Mouse (Mus musculus) MEL (cell line): ENCODE measurements around the gene Fv1.

Source experiments
- CTCF ChIP-seq, 3 experiments: IDR thresholded peaks in 2 of 3; conservative IDR thresholded peaks in 1 of 3; 2 replicates each; pipeline ENCODE4 v1.5.1; 2011 to 2012; ENCODE audit warnings: low read length in 3 of 3, low read depth in 2 of 3, mild to moderate bottlenecking in 2 of 3, improper control_type of control experiment in 1 of 3, inconsistent platforms in 1 of 3, mixed read lengths in 1 of 3, moderate library complexity in 1 of 3; ENCODE audit not compliant: control insufficient read depth in 1 of 3, insufficient read depth in 1 of 3, poor library complexity in 1 of 3, severe bottlenecking in 1 of 3
- EP300 ChIP-seq, 2 experiments: IDR thresholded peaks; 2 replicates each; pipeline ENCODE4 v1.6.1; 2011; ENCODE audit warnings: improper control_type of control experiment in 2 of 2, low read length in 2 of 2, low read depth in 1 of 2, mild to moderate bottlenecking in 1 of 2
- MYC ChIP-seq: IDR thresholded peaks from 2 replicates; pipeline ENCODE4 v1.6.1; 2011; ENCODE audit warnings: low read depth, mild to moderate bottlenecking, low read length, improper control_type of control experiment, moderate library complexity
- POLR2A ChIP-seq, 2 experiments: IDR thresholded peaks; 2 replicates each; pipeline ENCODE4 v1.6.1; 2011 to 2012; ENCODE audit warnings: low read length in 2 of 2, mild to moderate bottlenecking in 2 of 2, control low read depth in 1 of 2, improper control_type of control experiment in 1 of 2, low read depth in 1 of 2, moderate library complexity in 1 of 2; ENCODE audit not compliant: control insufficient read depth in 1 of 2, insufficient read depth in 1 of 2, poor library complexity in 1 of 2
- RAD21 ChIP-seq: IDR thresholded peaks from 2 replicates; pipeline ENCODE4 v1.6.1; 2011; ENCODE audit warnings: mild to moderate bottlenecking, low read depth, low read length, improper control_type of control experiment
- TAL1 ChIP-seq: IDR thresholded peaks from 2 replicates; pipeline ENCODE4 v1.6.1; 2012; ENCODE audit warnings: mild to moderate bottlenecking, inconsistent platforms, low read length, moderate library complexity, mixed read lengths
- UBTF ChIP-seq: IDR thresholded peaks from 2 replicates; pipeline ENCODE4 v1.6.1; 2012; ENCODE audit warnings: low read depth, mild to moderate bottlenecking, inconsistent platforms, low read length, improper control_type of control experiment, moderate library complexity, borderline replicate concordance; ENCODE audit not compliant: insufficient read depth
- USF2 ChIP-seq, 2 experiments: IDR thresholded peaks; 2 replicates each; pipeline ENCODE4 v1.6.1; 2011 to 2012; ENCODE audit warnings: improper control_type of control experiment in 2 of 2, low read length in 2 of 2, borderline replicate concordance in 1 of 2, inconsistent platforms in 1 of 2, low read depth in 1 of 2, mild to moderate bottlenecking in 1 of 2; ENCODE audit not compliant: insufficient read depth in 1 of 2
- ZMIZ1 ChIP-seq: IDR thresholded peaks from 2 replicates; pipeline ENCODE4 v1.6.1; 2012; ENCODE audit warnings: low read depth, mild to moderate bottlenecking, inconsistent platforms, low read length, improper control_type of control experiment, moderate library complexity

- no peak for TF ChIP-seq MYC
- TF ChIP-seq ZMIZ1 = no peak
- no peak for TF ChIP-seq POLR2A (IDR thresholded peaks at IDR 0.05; ENCODE audit: control insufficient read depth in 1 of 2, insufficient read depth in 1 of 2, low read depth in 1 of 2, low read length in 2 of 2, poor library complexity in 1 of 2)
- no peak for TF ChIP-seq EP300 (IDR thresholded peaks at IDR 0.05; ENCODE audit: low read depth in 1 of 2, low read length in 2 of 2)
- no peak for TF ChIP-seq RAD21
- no peak for TF ChIP-seq CTCF (IDR thresholded peaks at IDR 0.05 in 2 of 3, conservative IDR thresholded peaks at IDR 0.05 in 1 of 3; ENCODE audit: control insufficient read depth in 1 of 3, insufficient read depth in 1 of 3, low read depth in 2 of 3, low read length in 3 of 3, poor library complexity in 1 of 3, severe bottlenecking in 1 of 3)
- TF ChIP-seq UBTF = no peak
- no peak for TF ChIP-seq USF2 (IDR thresholded peaks at IDR 0.05; ENCODE audit: borderline replicate concordance in 1 of 2, insufficient read depth in 1 of 2, low read depth in 1 of 2, low read length in 2 of 2)
- TF ChIP-seq TAL1 = no peak
These were observed 13.0 kb downstream of the Fv1 start for GRCm38 (mm10) chr4:147881792-147882191.
